In genomic region chr3:88145952-88146351, GRCm38 (mm10) we compare ENCODE assay signal across 8 mouse cellular contexts. TPM values are rescaled to one million over a fixed set of nuclear protein-coding genes. Genes with fewer than 3 reads are reported as not detected.
DNase-seq lines count a peak whose midpoint lies in the region; ATAC-seq and TF ChIP-seq lines count a peak whose summit lies in the region.

No protein-coding gene starts in this region.

- TF ChIP-seq EP300 in liver, embryonic 14.5 days (IDR thresholded peaks at IDR 0.05; ENCODE audit: low read depth) = no peak

- H3K4me3 ChIP-seq in kidney, embryonic 15.5 days (replicated peaks) = 0 out of 2 replicates have a peak overlapping the region, but pooled peaks have one; percentile 95
- peak overlapping the region in 1 of 2 experiments; percentile 98; a peak in 2 of 4 replicates for H3K4me3 ChIP-seq in heart, embryonic 14.5 days (ENCODE audit: control insufficient read depth in 1 of 2, insufficient read depth in 1 of 2, low read depth in 1 of 2, low read length in 2 of 2)
- H3K4me3 ChIP-seq in liver, embryonic 14.5 days (ENCODE audit: insufficient read depth in 1 of 2, low read depth in 2 of 2, low read length in 2 of 2) = no peak overlapping the region

- H3K9me3 ChIP-seq in kidney, embryonic 15.5 days (replicated peaks) = no peaks in the 10 kb centered on the region
- no peaks in the 10 kb centered on the region for H3K9me3 ChIP-seq in heart, embryonic 14.5 days (ENCODE audit: control insufficient read depth, low read length)
- no peaks in the 10 kb centered on the region for H3K9me3 ChIP-seq in liver, embryonic 14.5 days (ENCODE audit: control insufficient read depth, low read length)

- DNase-seq in kidney, adult 18-20 months = no peak
- DNase-seq in adrenal gland, postnatal 25 days = peak; percentile 77
- no peak for DNase-seq in liver, embryonic 14.5 days (ENCODE audit: low read depth in 3 of 3, low spot score in 3 of 3)
- peak; percentile 48 to 76 for DNase-seq in spleen, postnatal 10 days (ENCODE audit: low spot score in 2 of 2)
- no peak for DNase-seq in natural killer cell, adult 2 months (ENCODE audit: low spot score in 2 of 2)
- no peak for DNase-seq in urinary bladder, postnatal 25 days (ENCODE audit: low spot score)

- peak overlapping the region; percentile 96 for H3K4me2 ChIP-seq in kidney, embryonic 15.5 days
- H3K4me2 ChIP-seq in heart, embryonic 14.5 days (ENCODE audit: low read length) = peak overlapping the region; percentile 74
- H3K4me2 ChIP-seq in liver, embryonic 14.5 days (ENCODE audit: low read depth) = peak overlapping the region; percentile 78

- H3K9ac ChIP-seq in kidney, embryonic 15.5 days = peak overlapping the region; percentile 29
- peak overlapping the region; percentile 100 for H3K9ac ChIP-seq in heart, embryonic 14.5 days (ENCODE audit: low read length)
- H3K9ac ChIP-seq in liver, embryonic 14.5 days (replicated peaks) = no peak overlapping the region

- TF ChIP-seq CTCF in liver, embryonic 14.5 days (IDR thresholded peaks at IDR 0.05; ENCODE audit: low read depth) = no peak

- H3K4me1 ChIP-seq in kidney, embryonic 15.5 days = peaks cover 87% of the 10 kb centered on the region
- H3K4me1 ChIP-seq in heart, embryonic 14.5 days (ENCODE audit: control insufficient read depth in 2 of 2, insufficient read depth in 2 of 2, low read length in 2 of 2) = peaks cover 64 to 78% of the 10 kb centered on the region in 2 experiments
- H3K4me1 ChIP-seq in liver, embryonic 14.5 days (replicated peaks; ENCODE audit: control insufficient read depth in 2 of 2, insufficient read depth in 2 of 2, low read length in 1 of 2) = peaks cover 64 to 72% of the 10 kb centered on the region in 2 experiments

- H3K27ac ChIP-seq in kidney, embryonic 15.5 days = 0 out of 2 replicates have a peak overlapping the region, but pooled peaks have one; percentile 6
- H3K27ac ChIP-seq in heart, embryonic 14.5 days (replicated peaks in 1 of 2; ENCODE audit: control insufficient read depth in 1 of 2, insufficient read depth in 1 of 2, low read depth in 2 of 2, low read length in 2 of 2) = peak overlapping the region; percentile 2 to 100; a peak in 2 of 4 replicates
- peak overlapping the region; percentile 17 for H3K27ac ChIP-seq in liver, embryonic 14.5 days

- H3K27me3 ChIP-seq in kidney, embryonic 15.5 days = no peaks in the 10 kb centered on the region
- no peaks in the 10 kb centered on the region for H3K27me3 ChIP-seq in heart, embryonic 14.5 days (ENCODE audit: control insufficient read depth, insufficient read depth, low read length)
- H3K27me3 ChIP-seq in liver, embryonic 14.5 days (ENCODE audit: control insufficient read depth, insufficient read depth, low read length) = no peaks in the 10 kb centered on the region

- no peak for ATAC-seq in kidney, embryonic 15.5 days (replicated peaks; ENCODE audit: low FRiP score)
- no peak for ATAC-seq in heart, embryonic 14.5 days (ENCODE audit: insufficient number of reproducible peaks, insufficient read depth, low FRiP score, low read depth)
- no peak for ATAC-seq in liver, embryonic 14.5 days (ENCODE audit: insufficient read depth)

- H3K36me3 ChIP-seq in kidney, embryonic 15.5 days = peaks cover 4% of the 10 kb centered on the region; the same call in 1 of the 2 replicates
- H3K36me3 ChIP-seq in heart, embryonic 14.5 days (ENCODE audit: control insufficient read depth, insufficient read depth, low read length) = peaks cover 7% of the 10 kb centered on the region
- no peaks in the 10 kb centered on the region for H3K36me3 ChIP-seq in liver, embryonic 14.5 days (replicated peaks; ENCODE audit: control insufficient read depth, insufficient read depth, low read depth)

- WGBS in kidney, embryonic 15.5 days = 58% methylated on average over 5 of the region's 5 CpGs
- WGBS in heart, embryonic 14.5 days = 33% methylated on average over 5 of the region's 5 CpGs
- WGBS in liver, embryonic 14.5 days (ENCODE audit: insufficient replicate concordance) = 27% methylated on average over 5 of the region's 5 CpGs

RNA-seq across cellular contexts. Expression of gene Mef2d, which starts 3.8 kb away (rescaled TPM):
- 18.5 and 21.5 TPM in 2 replicates for polyA plus RNA-seq in kidney, embryonic 15.5 days (2015; fragmentation: Nextera tagmentation; extraction: Ambion mirVana)
- 104 TPM in 2 replicates for total RNA-seq in adrenal gland, postnatal 25 days (2021)
- 52.1 and 52.7 TPM in 2 replicates for polyA plus RNA-seq in heart, embryonic 14.5 days (2014; fragmentation: Nextera tagmentation; extraction: Ambion mirVana)
- 10.3 and 11.1 TPM in 2 replicates for polyA plus RNA-seq in liver, embryonic 14.5 days (2012; rRNA removed)
- polyA plus RNA-seq in liver, embryonic 14.5 days (2014; fragmentation: Nextera tagmentation; extraction: Ambion mirVana) = 6.4 and 7.5 TPM in 2 replicates

Comparison
In these comparisons a context has a peak if more than half of its experiments do, and no peak if none do; other contexts are left out.
1. DNase-seq: peak in adrenal gland, postnatal 25 days (single experiment) and spleen, postnatal 10 days (2 of 2); none in kidney, adult 18-20 months (single experiment), liver, embryonic 14.5 days (0 of 3), natural killer cell, adult 2 months (0 of 2) and urinary bladder, postnatal 25 days (single experiment).
2. Peak in every context shown above with its lines, with median percentiles within 50 percentile points of each other: H3K27ac ChIP-seq and H3K4me2 ChIP-seq.